Mouse (Mus musculus) MEL (cell line): Measurements from ENCODE around the gene Fam229b. TPM values are rescaled to one million over a fixed set of nuclear protein-coding genes. Genes with fewer than 3 reads are reported as not detected.

ENCODE experiments used
- DNase-seq: peaks from one replicate; pipeline ENCODE4 v3.0.0; 2011; ENCODE audit warnings: low read depth, low spot score
- H3K27ac ChIP-seq: 2 replicates; pipeline ENCODE4 v1.5.1; 2012; ENCODE audit warnings: low read depth, mild to moderate bottlenecking, control low read depth, low read length, moderate library complexity; ENCODE audit not compliant: control insufficient read depth
- H3K27me3 ChIP-seq, 2 experiments: fragments of 150-350 bp in 1 of 2; sonication (generic) in 1 of 2; 2 replicates each; pipeline ENCODE4 v1.6.1; 2012; ENCODE audit warnings: low read length in 2 of 2, mild to moderate bottlenecking in 2 of 2, improper control_type of control experiment in 1 of 2, moderate library complexity in 1 of 2; ENCODE audit not compliant: insufficient read depth in 2 of 2, control insufficient read depth in 1 of 2
- H3K36me3 ChIP-seq, 2 experiments: 2 replicates each; pipeline ENCODE4 v1.6.1; 2012 to 2014; ENCODE audit warnings: low read length in 2 of 2, improper control_type of control experiment in 1 of 2, inconsistent platforms in 1 of 2, mild to moderate bottlenecking in 1 of 2; ENCODE audit not compliant: insufficient read depth in 2 of 2, control insufficient read depth in 1 of 2
- H3K4me1 ChIP-seq, 2 experiments: fragments of 150-350 bp in 1 of 2; sonication (generic) in 1 of 2; 2 replicates each; pipeline ENCODE4 v1.6.1; 2012; ENCODE audit warnings: low read length in 2 of 2, improper control_type of control experiment in 1 of 2, mild to moderate bottlenecking in 1 of 2; ENCODE audit not compliant: insufficient read depth in 2 of 2, control insufficient read depth in 1 of 2
- H3K4me3 ChIP-seq, 2 experiments: fragments of 150-350 bp in 1 of 2; sonication (generic) in 1 of 2; 2 replicates each; pipeline ENCODE4 v1.5.1; 2012; ENCODE audit warnings: low read depth in 2 of 2, low read length in 2 of 2, mild to moderate bottlenecking in 2 of 2, moderate library complexity in 2 of 2, control low read depth in 1 of 2, improper control_type of control experiment in 1 of 2; ENCODE audit not compliant: control insufficient read depth in 1 of 2, insufficient read depth in 1 of 2
- H3K79me2 ChIP-seq: 2 replicates; pipeline ENCODE4 v1.6.1; 2012; ENCODE audit warnings: mild to moderate bottlenecking, low read length, moderate library complexity; ENCODE audit not compliant: control insufficient read depth, poor library complexity, insufficient read depth
- H3K9ac ChIP-seq: 2 replicates; pipeline ENCODE4 v1.6.1; 2012; ENCODE audit warnings: low read depth, mild to moderate bottlenecking, control low read depth, low read length, moderate library complexity; ENCODE audit not compliant: control insufficient read depth, poor library complexity, severe bottlenecking
- H3K9me3 ChIP-seq: fragments of 150-350 bp; sonication (generic); replicated peaks from 2 replicates; pipeline ENCODE4 v1.6.1; 2012; ENCODE audit warnings: mild to moderate bottlenecking, low read length, improper control_type of control experiment, moderate library complexity; ENCODE audit not compliant: insufficient read depth
- BHLHE40 ChIP-seq: IDR thresholded peaks from 2 replicates; pipeline ENCODE4 v1.6.1; 2012; ENCODE audit warnings: low read depth, mild to moderate bottlenecking, inconsistent platforms, low read length, improper control_type of control experiment, borderline replicate concordance
- CHD1 ChIP-seq: IDR thresholded peaks from 2 replicates; pipeline ENCODE4 v1.6.1; 2012; ENCODE audit warnings: low read depth, mild to moderate bottlenecking, inconsistent platforms, low read length, improper control_type of control experiment
- CHD2 ChIP-seq: IDR thresholded peaks from 2 replicates; pipeline ENCODE4 v1.6.1; 2011; ENCODE audit warnings: low read length, improper control_type of control experiment
- E2F4 ChIP-seq: IDR thresholded peaks from 2 replicates; pipeline ENCODE4 v1.6.1; 2011; ENCODE audit warnings: low read depth, low read length, improper control_type of control experiment, borderline replicate concordance
- ELF1 ChIP-seq: IDR thresholded peaks from 2 replicates; pipeline ENCODE4 v1.6.1; 2014; ENCODE audit warnings: low read depth, mild to moderate bottlenecking, inconsistent platforms, low read length, improper control_type of control experiment, moderate library complexity
- EP300 ChIP-seq, 2 experiments: IDR thresholded peaks; 2 replicates each; pipeline ENCODE4 v1.6.1; 2011; ENCODE audit warnings: improper control_type of control experiment in 2 of 2, low read length in 2 of 2, low read depth in 1 of 2, mild to moderate bottlenecking in 1 of 2
- GABPA ChIP-seq: IDR thresholded peaks from 2 replicates; pipeline ENCODE4 v1.6.1; 2012; ENCODE audit warnings: low read depth, mild to moderate bottlenecking, inconsistent platforms, low read length, improper control_type of control experiment, moderate library complexity
- KAT2A ChIP-seq: conservative IDR thresholded peaks from 2 replicates; pipeline ENCODE4 v1.6.1; 2012; ENCODE audit warnings: low read depth, low read length, improper control_type of control experiment, inconsistent platforms
- MAFK ChIP-seq: IDR thresholded peaks from 2 replicates; pipeline ENCODE4 v1.6.1; 2011; ENCODE audit warnings: low read depth, mild to moderate bottlenecking, low read length, improper control_type of control experiment, borderline replicate concordance
- MAX ChIP-seq: IDR thresholded peaks from 2 replicates; pipeline ENCODE4 v1.6.1; 2011; ENCODE audit warnings: low read length, improper control_type of control experiment
- MAZ ChIP-seq: IDR thresholded peaks from 2 replicates; pipeline ENCODE4 v1.6.1; 2012; ENCODE audit warnings: low read depth, mild to moderate bottlenecking, inconsistent platforms, low read length, improper control_type of control experiment
- MEF2A ChIP-seq: IDR thresholded peaks from 2 replicates; pipeline ENCODE4 v1.6.1; 2014; ENCODE audit warnings: low read depth, mild to moderate bottlenecking, inconsistent platforms, low read length, improper control_type of control experiment; ENCODE audit not compliant: poor library complexity, insufficient replicate concordance, severe bottlenecking; ENCODE audit errors: extremely low read depth
- MYC ChIP-seq: IDR thresholded peaks from 2 replicates; pipeline ENCODE4 v1.6.1; 2011; ENCODE audit warnings: low read depth, mild to moderate bottlenecking, low read length, improper control_type of control experiment, moderate library complexity
- NRF1 ChIP-seq: IDR thresholded peaks from 2 replicates; pipeline ENCODE4 v1.6.1; 2014; ENCODE audit warnings: low read depth, mild to moderate bottlenecking, inconsistent platforms, low read length, improper control_type of control experiment, moderate library complexity; ENCODE audit not compliant: poor library complexity, insufficient read depth, severe bottlenecking
- POLR2A ChIP-seq, 2 experiments: IDR thresholded peaks; 2 replicates each; pipeline ENCODE4 v1.6.1; 2011 to 2012; ENCODE audit warnings: low read length in 2 of 2, mild to moderate bottlenecking in 2 of 2, control low read depth in 1 of 2, improper control_type of control experiment in 1 of 2, low read depth in 1 of 2, moderate library complexity in 1 of 2; ENCODE audit not compliant: control insufficient read depth in 1 of 2, insufficient read depth in 1 of 2, poor library complexity in 1 of 2
- POLR2AphosphoS2 ChIP-seq: IDR thresholded peaks from 2 replicates; pipeline ENCODE4 v1.6.1; 2011; ENCODE audit warnings: low read length, improper control_type of control experiment
- POLR2AphosphoS5 ChIP-seq: IDR thresholded peaks from 2 replicates; pipeline ENCODE4 v1.6.1; 2012; ENCODE audit warnings: low read depth, borderline replicate concordance, mild to moderate bottlenecking, inconsistent platforms, low read length, moderate library complexity, mixed read lengths
- RAD21 ChIP-seq: IDR thresholded peaks from 2 replicates; pipeline ENCODE4 v1.6.1; 2011; ENCODE audit warnings: mild to moderate bottlenecking, low read depth, low read length, improper control_type of control experiment
- RCOR1 ChIP-seq: IDR thresholded peaks from 2 replicates; pipeline ENCODE4 v1.6.1; 2012; ENCODE audit warnings: low read depth, mild to moderate bottlenecking, inconsistent platforms, low read length, improper control_type of control experiment
- SIN3A ChIP-seq: IDR thresholded peaks from 2 replicates; pipeline ENCODE4 v1.6.1; 2012; ENCODE audit warnings: low read length, improper control_type of control experiment, inconsistent platforms
- SMC3 ChIP-seq: IDR thresholded peaks from 2 replicates; pipeline ENCODE4 v1.6.1; 2011; ENCODE audit warnings: low read depth, low read length, improper control_type of control experiment
- TAL1 ChIP-seq: IDR thresholded peaks from 2 replicates; pipeline ENCODE4 v1.6.1; 2012; ENCODE audit warnings: mild to moderate bottlenecking, inconsistent platforms, low read length, moderate library complexity, mixed read lengths
- TBP ChIP-seq: IDR thresholded peaks from 2 replicates; pipeline ENCODE4 v1.8.0; 2011; ENCODE audit warnings: low read depth, low read length, improper control_type of control experiment
- TCF12 ChIP-seq: IDR thresholded peaks from 2 replicates; pipeline ENCODE4 v1.6.1; 2014; ENCODE audit warnings: low read depth, mild to moderate bottlenecking, inconsistent platforms, low read length, improper control_type of control experiment, moderate library complexity
- USF1 ChIP-seq: IDR thresholded peaks from 2 replicates; pipeline ENCODE4 v1.6.1; 2014; ENCODE audit warnings: low read depth, mild to moderate bottlenecking, inconsistent platforms, low read length, improper control_type of control experiment, moderate library complexity
- ZKSCAN1 ChIP-seq: IDR thresholded peaks from 2 replicates; pipeline ENCODE4 v1.6.1; 2012; ENCODE audit warnings: low read depth, mild to moderate bottlenecking, inconsistent platforms, low read length, improper control_type of control experiment, moderate library complexity
- ZMIZ1 ChIP-seq: IDR thresholded peaks from 2 replicates; pipeline ENCODE4 v1.6.1; 2012; ENCODE audit warnings: low read depth, mild to moderate bottlenecking, inconsistent platforms, low read length, improper control_type of control experiment, moderate library complexity
- ZNF384 ChIP-seq: IDR thresholded peaks from 2 replicates; pipeline ENCODE4 v1.6.1; 2012; ENCODE audit warnings: low read depth, mild to moderate bottlenecking, inconsistent platforms, low read length, improper control_type of control experiment
- polyA plus RNA-seq, 2 experiments: library from polyadenylated mRNA; stranded (reverse) in 1 of 2; unstranded in 1 of 2; fragments of >175 nt in 1 of 2; fragments of >200 nt in 1 of 2; gene quantifications; 2 replicates each; pipeline versions ENCODE4 v1.2.1 to v1.2.4; 2012; ENCODE audit warnings: low replicate concordance in 2 of 2, low read depth in 1 of 2; ENCODE audit not compliant: insufficient read length in 2 of 2, insufficient read depth in 1 of 2, missing spikeins in 1 of 2
- total RNA-seq: library from RNA; depleted of rRNA; stranded (reverse); fragments of 300-350 nt; gene quantifications from 2 replicates; pipeline ENCODE4 v1.2.3, GENCODE M21; 2012

Gene Fam229b
- total and polyA plus RNA-seq, 3 experiments: 1.2 to 1.5 TPM; not detected in 1

DNA sequence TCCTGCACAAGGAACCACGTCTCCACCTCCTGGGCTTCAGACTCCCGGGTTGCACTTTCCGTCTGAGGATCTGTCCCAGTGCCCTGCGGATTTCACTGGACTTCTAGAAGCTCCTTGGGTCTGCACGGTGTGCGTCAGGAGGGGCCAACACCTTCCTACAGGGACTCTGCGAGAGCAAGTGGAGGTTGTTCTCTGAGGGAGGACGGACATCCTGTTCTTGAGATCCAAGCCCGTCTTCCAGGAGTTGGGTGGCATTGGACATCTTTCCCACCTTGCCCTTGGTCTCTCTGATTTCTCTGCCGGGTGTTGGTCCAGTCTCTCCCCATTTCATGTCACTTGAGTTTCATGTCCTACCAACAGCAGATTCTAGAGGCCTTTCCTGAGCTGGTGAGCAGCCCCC lies 30.0 kb upstream of the Fam229b start, which contains the start of gene Ccn6:
Gene Ccn6, minus strand, starts transcription at position 101 of the 400 bp plus-strand sequence.
- no peaks in the 10 kb centered on the region for H3K36me3 ChIP-seq
- H3K9ac ChIP-seq: no peak within 1 kb of the TSS
- H3K27ac ChIP-seq: no peak within 1 kb of the TSS
- H3K27me3 ChIP-seq: no peaks in the 10 kb centered on the region; a peak in 1 of 4 replicates
- H3K4me3 ChIP-seq: no peak within 1 kb of the TSS
- no peak for TF ChIP-seq CHD2
- no peak for TF ChIP-seq TCF12
- no peak for TF ChIP-seq ELF1
- no peak for TF ChIP-seq POLR2A (IDR thresholded peaks at IDR 0.05; ENCODE audit: control insufficient read depth in 1 of 2, insufficient read depth in 1 of 2, low read depth in 1 of 2, low read length in 2 of 2, poor library complexity in 1 of 2)
- TF ChIP-seq MAZ: no peak
- no peak for TF ChIP-seq ZMIZ1
- no peak for TF ChIP-seq POLR2AphosphoS5
- no peak for TF ChIP-seq NRF1
- TF ChIP-seq MEF2A: no peak
- no peak for TF ChIP-seq TAL1
- TF ChIP-seq RCOR1: no peak
- no peak for TF ChIP-seq POLR2AphosphoS2
- TF ChIP-seq USF1: no peak
- TF ChIP-seq GABPA: no peak
- TF ChIP-seq SMC3: no peak
- no peak for TF ChIP-seq RAD21
- no peak for TF ChIP-seq MAX
- TF ChIP-seq KAT2A: no peak
- TF ChIP-seq E2F4: no peak
- TF ChIP-seq CHD1: no peak
- H3K79me2 ChIP-seq: no peaks in the 10 kb centered on the region
- H3K4me1 ChIP-seq: no peaks in the 10 kb centered on the region
- DNase-seq: no peak
- no peaks in the 10 kb centered on the region for H3K9me3 ChIP-seq

DNA sequence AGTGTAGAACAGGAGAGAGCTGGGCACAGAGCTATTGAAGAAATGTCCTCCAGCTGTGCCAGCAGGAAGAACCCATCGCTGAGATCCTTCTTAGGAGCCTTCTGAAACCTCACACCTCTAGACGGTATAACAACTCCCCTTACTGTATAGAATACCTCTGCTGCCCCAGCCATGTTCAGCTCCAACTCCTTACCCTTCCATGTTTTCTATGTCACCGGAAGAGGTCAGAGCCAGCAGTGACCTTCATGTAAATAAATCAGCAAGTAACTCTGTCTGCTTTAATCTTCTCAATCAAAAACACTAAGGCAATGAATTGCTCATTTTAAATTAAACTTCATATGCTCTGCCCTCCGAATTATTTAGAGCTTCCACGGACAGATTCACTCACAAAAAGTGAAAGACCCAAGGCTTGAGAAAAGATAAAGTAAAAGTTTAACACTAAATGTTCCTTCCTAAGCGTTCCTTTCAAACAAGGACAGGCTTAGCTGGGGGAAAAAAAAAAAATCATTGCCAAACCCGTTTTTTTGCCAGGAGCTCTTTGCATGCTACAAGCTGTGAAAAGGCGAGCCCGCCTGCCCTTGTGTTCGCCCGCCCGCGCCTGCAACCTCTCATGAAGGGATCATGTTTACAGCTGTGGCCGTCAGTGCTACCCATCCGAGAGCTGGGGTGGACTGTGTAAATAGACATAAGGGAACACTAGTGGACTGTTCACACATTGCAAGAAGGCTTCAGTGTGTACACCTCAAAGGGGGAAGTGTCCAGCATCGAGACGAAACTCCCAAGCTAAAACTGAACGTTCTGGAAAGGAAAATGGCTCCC lies 29.2 kb upstream of the Fam229b start:
- no peak for DNase-seq
- TF ChIP-seq MAFK (no peak), EP300 (IDR thresholded peaks at IDR 0.05; ENCODE audit: low read depth in 1 of 2, low read length in 2 of 2) (no peak), POLR2AphosphoS2 (no peak), SIN3A (no peak), BHLHE40 (no peak), RCOR1 (no peak), ELF1 (no peak), GABPA (no peak), MYC (no peak), ZKSCAN1 (no peak), ZNF384 (no peak), CHD1 (no peak), TBP (no peak), POLR2AphosphoS5 (no peak), NRF1 (no peak)
- no peak overlapping the region for H3K4me3 ChIP-seq
- no peaks in the 10 kb centered on the region for H3K36me3 ChIP-seq
- H3K27ac ChIP-seq: no peak overlapping the region
- no peaks in the 10 kb centered on the region for H3K79me2 ChIP-seq
- no peaks in the 10 kb centered on the region for H3K9me3 ChIP-seq
- H3K4me1 ChIP-seq: no peaks in the 10 kb centered on the region
- no peaks in the 10 kb centered on the region; a peak in 1 of 4 replicates for H3K27me3 ChIP-seq
- H3K9ac ChIP-seq: no peak overlapping the region
